Mouse (Mus musculus): ENCODE results near the gene Abcb8.

DNA sequence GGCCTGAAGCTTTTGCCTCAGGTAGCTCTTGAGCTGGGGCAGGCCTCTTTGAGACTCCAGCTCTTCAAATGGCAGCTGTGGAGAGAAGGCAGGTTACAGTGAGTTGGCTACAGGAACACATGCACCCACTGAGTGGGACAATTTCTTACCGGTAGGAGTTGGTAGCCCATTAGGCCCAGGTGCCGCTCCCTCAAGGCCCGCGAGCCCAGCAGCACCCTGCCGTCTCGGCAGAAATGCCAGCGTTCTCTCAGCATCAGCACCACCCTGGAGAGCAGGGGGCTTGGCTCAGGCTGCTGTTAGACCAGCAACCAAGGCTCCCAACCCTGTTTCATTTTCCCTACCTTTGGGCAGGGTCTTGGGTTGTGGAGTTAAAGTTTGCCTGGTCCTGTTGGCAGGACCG lies 47.7 kb downstream of the Abcb8 start:
- no peak for TF ChIP-seq GATA1 (IDR thresholded peaks at IDR 0.05; ENCODE audit: borderline replicate concordance, low read length)
- no peak for TF ChIP-seq FLI1 (IDR thresholded peaks at IDR 0.05; ENCODE audit: low read length)

All from megakaryocyte, embryonic 14.5 days (primary cell).